Comparison of ENCODE assay signal across 8 mouse cellular contexts in the genomic region with DNA sequence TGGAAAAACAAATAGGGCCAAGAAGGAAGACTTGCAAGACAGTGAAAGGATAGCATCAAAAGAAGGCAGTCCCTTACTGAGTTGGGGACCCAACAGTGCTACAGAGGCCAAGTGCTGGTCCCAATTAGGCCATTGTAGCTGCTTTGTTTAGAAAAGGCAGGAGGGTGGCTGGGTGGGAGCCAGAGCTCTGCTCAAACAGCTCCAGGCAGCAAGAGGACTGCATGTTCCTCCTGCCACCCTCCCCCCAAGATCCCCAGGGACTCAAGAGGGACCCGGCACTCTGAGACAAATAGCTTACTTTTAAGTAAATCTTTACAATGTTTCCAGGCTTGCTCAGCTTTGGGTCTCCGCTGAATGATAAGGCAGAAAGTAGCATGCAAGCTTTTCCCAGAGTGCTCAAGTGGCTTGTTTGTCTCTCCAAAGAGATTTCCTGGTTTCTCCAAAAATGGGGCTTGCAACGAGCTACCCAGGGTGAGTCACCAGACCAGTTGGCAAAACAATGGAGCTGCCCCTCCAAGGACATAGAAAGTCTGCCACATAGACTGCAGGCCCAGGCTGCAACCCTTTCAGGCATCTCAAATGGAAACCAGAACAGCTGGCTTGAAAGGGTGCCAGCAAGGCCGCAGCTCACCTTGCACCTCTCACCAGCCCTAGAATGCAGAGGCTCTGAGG. TPM values are rescaled to one million over a fixed set of nuclear protein-coding genes. Genes with fewer than 3 reads are reported as not detected.
DNase-seq lines count a peak whose midpoint lies in the region; ATAC-seq and TF ChIP-seq lines count a peak whose summit lies in the region.

No protein-coding gene starts in this region.

- peaks cover 12% of the 10 kb centered on the region for H3K4me1 ChIP-seq in midbrain, embryonic 10.5 days
- no peaks in the 10 kb centered on the region for H3K4me1 ChIP-seq in midbrain, embryonic 13.5 days (replicated peaks)
- H3K4me1 ChIP-seq in brown adipose tissue, adult 24 weeks (ENCODE audit: control insufficient read depth, insufficient read depth, insufficient read length, low read length) = peaks cover 18% of the 10 kb centered on the region
- H3K4me1 ChIP-seq in heart, postnatal 0 days (ENCODE audit: control insufficient read depth, insufficient read depth) = peaks cover 6% of the 10 kb centered on the region; the same call in 1 of the 2 replicates
- H3K4me1 ChIP-seq in hindbrain, embryonic 11.5 days (replicated peaks; ENCODE audit: control insufficient read depth, insufficient read depth, low read length) = no peaks in the 10 kb centered on the region

- no peak for TF ChIP-seq CTCF in heart, postnatal 0 days (IDR thresholded peaks at IDR 0.05; ENCODE audit: low read depth)

- no peak overlapping the region for H3K9ac ChIP-seq in midbrain, embryonic 13.5 days (replicated peaks)
- no peak overlapping the region for H3K9ac ChIP-seq in heart, postnatal 0 days (replicated peaks; ENCODE audit: low read depth, low read length)
- H3K9ac ChIP-seq in hindbrain, embryonic 11.5 days (ENCODE audit: low read depth, low read length) = no peak overlapping the region

- H3K4me2 ChIP-seq in midbrain, embryonic 13.5 days (replicated peaks) = no peak overlapping the region
- H3K4me2 ChIP-seq in heart, postnatal 0 days (ENCODE audit: low read depth, low read length) = no peak overlapping the region
- H3K4me2 ChIP-seq in hindbrain, embryonic 11.5 days (replicated peaks; ENCODE audit: low read depth, low read length) = no peak overlapping the region

- no peak for TF ChIP-seq EP300 in heart, postnatal 0 days (IDR thresholded peaks at IDR 0.05; ENCODE audit: low read depth)

- no peak for DNase-seq in midbrain, embryonic 10.5 days (ENCODE audit: low spot score)
- no peak for DNase-seq in heart, postnatal 0 days (ENCODE audit: low spot score)
- DNase-seq in right cerebral cortex, postnatal 36 days (ENCODE audit: low spot score in 2 of 2) = peak; percentile 49 to 61
- DNase-seq in embryo, embryonic 10.5 days (ENCODE audit: low spot score) = no peak
- DNase-seq in hindbrain, embryonic 11.5 days (ENCODE audit: low spot score) = no peak
- DNase-seq in T-cell, adult 2 months (ENCODE audit: low spot score) = no peak

- H3K27ac ChIP-seq in midbrain, embryonic 10.5 days (replicated peaks) = peak overlapping the region; percentile 28; the same call in 1 of the 2 replicates
- no peak overlapping the region for H3K27ac ChIP-seq in midbrain, embryonic 13.5 days
- peak overlapping the region; percentile 8; the same call in 1 of the 2 replicates for H3K27ac ChIP-seq in brown adipose tissue, adult 24 weeks (replicated peaks; ENCODE audit: low read depth, low read length)
- peak overlapping the region; percentile 57 for H3K27ac ChIP-seq in heart, postnatal 0 days (ENCODE audit: low read depth)
- no peak overlapping the region for H3K27ac ChIP-seq in hindbrain, embryonic 11.5 days (ENCODE audit: low read depth, low read length)

- no peaks in the 10 kb centered on the region for H3K27me3 ChIP-seq in midbrain, embryonic 10.5 days (ENCODE audit: low read depth, poor library complexity, severe bottlenecking)
- H3K27me3 ChIP-seq in midbrain, embryonic 13.5 days = no peaks in the 10 kb centered on the region
- no peaks in the 10 kb centered on the region for H3K27me3 ChIP-seq in heart, postnatal 0 days (ENCODE audit: control insufficient read depth, insufficient read depth, low read length)
- H3K27me3 ChIP-seq in hindbrain, embryonic 11.5 days (ENCODE audit: control insufficient read depth, insufficient read depth, low read length) = no peaks in the 10 kb centered on the region

- no peaks in the 10 kb centered on the region for H3K9me3 ChIP-seq in midbrain, embryonic 10.5 days (replicated peaks)
- H3K9me3 ChIP-seq in midbrain, embryonic 13.5 days = no peaks in the 10 kb centered on the region
- no peaks in the 10 kb centered on the region for H3K9me3 ChIP-seq in heart, postnatal 0 days (replicated peaks; ENCODE audit: control insufficient read depth, low read length)
- H3K9me3 ChIP-seq in hindbrain, embryonic 11.5 days (ENCODE audit: control insufficient read depth, low read length) = no peaks in the 10 kb centered on the region

- 67% methylated on average over 4 of the region's 4 CpGs for whole genome bisulfite sequencing in midbrain, embryonic 10.5 days
- WGBS in midbrain, embryonic 13.5 days = 64% methylated on average over 4 of the region's 4 CpGs
- WGBS in heart, postnatal 0 days = 38% methylated on average over 4 of the region's 4 CpGs
- WGBS in hindbrain, embryonic 11.5 days = 59% methylated on average over 4 of the region's 4 CpGs

- ATAC-seq in midbrain, embryonic 13.5 days = no peak
- peak; percentile 14; the same call in 1 of the 2 replicates for ATAC-seq in heart, postnatal 0 days (ENCODE audit: insufficient read depth, low read depth)
- ATAC-seq in hindbrain, embryonic 11.5 days (ENCODE audit: low FRiP score) = no peak

- H3K4me3 ChIP-seq in midbrain, embryonic 10.5 days = no peak overlapping the region
- no peak overlapping the region for H3K4me3 ChIP-seq in midbrain, embryonic 13.5 days (replicated peaks)
- H3K4me3 ChIP-seq in brown adipose tissue, adult 24 weeks (ENCODE audit: insufficient read depth, low read depth, low read length) = no peak overlapping the region
- H3K4me3 ChIP-seq in heart, postnatal 0 days (ENCODE audit: low read depth, low read length) = no peak overlapping the region
- H3K4me3 ChIP-seq in hindbrain, embryonic 11.5 days (ENCODE audit: low read depth, low read length) = no peak overlapping the region

- H3K36me3 ChIP-seq in midbrain, embryonic 10.5 days = no peaks in the 10 kb centered on the region
- H3K36me3 ChIP-seq in midbrain, embryonic 13.5 days = no peaks in the 10 kb centered on the region
- no peaks in the 10 kb centered on the region for H3K36me3 ChIP-seq in heart, postnatal 0 days (replicated peaks; ENCODE audit: control insufficient read depth, insufficient read depth, low read length)
- no peaks in the 10 kb centered on the region for H3K36me3 ChIP-seq in hindbrain, embryonic 11.5 days (ENCODE audit: control insufficient read depth, insufficient read depth, low read length)

RNA-seq across cellular contexts. Expression of gene Lmod1, which starts 23.0 kb away (rescaled TPM):
- polyA plus RNA-seq in midbrain, embryonic 10.5 days (2016; fragmentation: Nextera tagmentation; extraction: Ambion mirVana) = 0.46 and 0.62 TPM in 2 replicates
- 0.36 and 0.57 TPM in 2 replicates for polyA plus RNA-seq in midbrain, embryonic 13.5 days (2015; fragmentation: Nextera tagmentation; extraction: Ambion mirVana)
- polyA plus RNA-seq in brown adipose tissue, adult 24 weeks (2012; ENCODE audit: insufficient read depth, insufficient read length, missing spikeins) = 1.8 and 2.1 TPM in 2 replicates
- total RNA-seq in heart, postnatal 0 days (2014; rRNA removed; ENCODE audit: low replicate concordance) = 1.1 and 7.5 TPM in 2 replicates
- polyA plus RNA-seq in heart, postnatal 0 days (2015; fragmentation: Nextera tagmentation; extraction: Ambion mirVana) = 1.3 TPM in 2 replicates
- 0.32 and 0.45 TPM in 2 replicates for polyA plus RNA-seq in hindbrain, embryonic 11.5 days (2014; fragmentation: Nextera tagmentation; extraction: Ambion mirVana)

RNA-seq across cellular contexts. Expression of gene Shisa4, which starts 27.4 kb away (rescaled TPM):
- polyA plus RNA-seq in midbrain, embryonic 10.5 days (2016; fragmentation: Nextera tagmentation; extraction: Ambion mirVana) = 66.3 and 81.3 TPM in 2 replicates
- 83.7 and 84.8 TPM in 2 replicates for polyA plus RNA-seq in midbrain, embryonic 13.5 days (2015; fragmentation: Nextera tagmentation; extraction: Ambion mirVana)
- 2.1 and 3.2 TPM in 2 replicates for polyA plus RNA-seq in brown adipose tissue, adult 24 weeks (2012; ENCODE audit: insufficient read depth, insufficient read length, missing spikeins)
- total RNA-seq in heart, postnatal 0 days (2014; rRNA removed; ENCODE audit: low replicate concordance) = 13.8 and 30.7 TPM in 2 replicates
- 21.0 and 26.0 TPM in 2 replicates for polyA plus RNA-seq in heart, postnatal 0 days (2015; fragmentation: Nextera tagmentation; extraction: Ambion mirVana)
- polyA plus RNA-seq in hindbrain, embryonic 11.5 days (2014; fragmentation: Nextera tagmentation; extraction: Ambion mirVana) = 40.1 and 44.5 TPM in 2 replicates

RNA-seq across cellular contexts. Expression of gene Timm17a, which starts 34.1 kb away (rescaled TPM):
- 192 and 200 TPM in 2 replicates for polyA plus RNA-seq in midbrain, embryonic 10.5 days (2016; fragmentation: Nextera tagmentation; extraction: Ambion mirVana)
- polyA plus RNA-seq in midbrain, embryonic 13.5 days (2015; fragmentation: Nextera tagmentation; extraction: Ambion mirVana) = 155 and 161 TPM in 2 replicates
- polyA plus RNA-seq in brown adipose tissue, adult 24 weeks (2012; ENCODE audit: insufficient read depth, insufficient read length, missing spikeins) = 295 and 336 TPM in 2 replicates
- 142 and 230 TPM in 2 replicates for total RNA-seq in heart, postnatal 0 days (2014; rRNA removed; ENCODE audit: low replicate concordance)
- 657 and 685 TPM in 2 replicates for polyA plus RNA-seq in heart, postnatal 0 days (2015; fragmentation: Nextera tagmentation; extraction: Ambion mirVana)
- polyA plus RNA-seq in hindbrain, embryonic 11.5 days (2014; fragmentation: Nextera tagmentation; extraction: Ambion mirVana) = 169 and 175 TPM in 2 replicates

Comparison
In these comparisons a context has a peak if more than half of its experiments do, and no peak if none do; other contexts are left out.
1. H3K27ac ChIP-seq: peak in midbrain, embryonic 10.5 days (single experiment), brown adipose tissue, adult 24 weeks (single experiment) and heart, postnatal 0 days (single experiment); none in midbrain, embryonic 13.5 days (single experiment) and hindbrain, embryonic 11.5 days (single experiment).
2. DNase-seq: peak in right cerebral cortex, postnatal 36 days (2 of 2); none in midbrain, embryonic 10.5 days (single experiment), heart, postnatal 0 days (single experiment), embryo, embryonic 10.5 days (single experiment), hindbrain, embryonic 11.5 days (single experiment) and T-cell, adult 2 months (single experiment).